Mouse (Mus musculus) leukemia stem cell, adult 10-12 weeks (primary cell): Measurements from ENCODE around the gene Tmem263. TPM values are rescaled to one million over a fixed set of nuclear protein-coding genes. Genes with fewer than 3 reads are reported as not detected.

Experiments
- polyA plus RNA-seq: library from polyadenylated mRNA; stranded (reverse); fragments of >175 nt; gene quantifications from 2 replicates; pipeline ENCODE4 v1.2.3, GENCODE M21; 2012; ENCODE audit warnings: low replicate concordance

The Tmem263 gene
- polyA plus RNA-seq: 21.8 and 32.9 TPM in 2 replicates

GRCm38 (mm10) chr10:85102247-85103084 lies at the start of gene Tmem263, which contains the start of gene Fhl4:
Gene Tmem263 (plus strand): TSS chr10:85102627.
Gene Fhl4 (minus strand): TSS chr10:85102495.

GRCm38 (mm10) chr10:85127395-85128287 lies 25.2 kb downstream of the Tmem263 start, which contains the start of gene Mterf2:
Gene Mterf2 (minus strand): TSS chr10:85128027.

Other genes starting within 250 kb of the Tmem263 start
- 1.6 and 2.3 TPM in 2 replicates for gene Ric8b, start 185.0 kb upstream of the Tmem263 start, polyA plus RNA-seq
- not detected in 2 replicates for gene Fhl4, start 132 bp upstream of the Tmem263 start, polyA plus RNA-seq
- gene Mterf2, start 25.4 kb downstream of the Tmem263 start, polyA plus RNA-seq: 0.80 and 0.82 TPM in 2 replicates
- gene Cry1, start 82.4 kb downstream of the Tmem263 start, polyA plus RNA-seq: 5.7 and 7.8 TPM in 2 replicates